ENCODE assay signal across 10 mouse cellular contexts in genomic region chr1:88586823-88587820, GRCm38 (mm10).
DNase-seq lines count a peak whose midpoint lies in the region; TF ChIP-seq lines count a peak whose summit lies in the region.
"Had no signal": no experiment of that assay in that cellular context is flagged by ENCODE, and none has a peak within 500 bp of the region (broad histone marks: within the 10 kb centered on the region; RNA-seq: fewer than 3 reads in every experiment).

No protein-coding gene starts in this region.

- H3K4me3 ChIP-seq in heart, adult 2 months = no peak overlapping the region
- H3K4me3 ChIP-seq: heart, embryonic 13.5 days; neural tube, embryonic 13.5 days had no signal

- no peak overlapping the region for H3K9ac ChIP-seq in heart, adult 2 months (ENCODE audit: low read depth, low read length)
- H3K9ac ChIP-seq: heart, embryonic 13.5 days; neural tube, embryonic 13.5 days had no signal

- no peak for TF ChIP-seq POLR2A in heart, adult 2 months (IDR thresholded peaks at IDR 0.05; ENCODE audit: insufficient read depth, low read depth, low read length)

- intact Hi-C loops in gastrocnemius, postnatal 14 days (cut with DNase I; ENCODE audit: low total_unique reads) = no loop called here
- intact Hi-C loops in heart, adult 2 months (cut with DNase I) = no loop called here

- peaks cover 3% of the 10 kb centered on the region for H3K4me1 ChIP-seq in heart, adult 2 months (ENCODE audit: control insufficient read depth, insufficient read depth, low read length)
- H3K4me1 ChIP-seq: neural tube, embryonic 13.5 days had no signal

- TF ChIP-seq EP300 in heart, adult 2 months (IDR thresholded peaks at IDR 0.05; ENCODE audit: insufficient read depth, low read depth, low read length) = 0 out of 2 replicates have a peak, but pooled peaks have one; percentile 48

- no peak for TF ChIP-seq CTCF in heart, adult 2 months (IDR thresholded peaks at IDR 0.05)

- H3K27ac ChIP-seq in heart, adult 2 months = no peak overlapping the region
- H3K27ac ChIP-seq: heart, embryonic 13.5 days; neural tube, embryonic 13.5 days had no signal

- WGBS in heart, adult 2 months = 58% methylated on average over 13 of the region's 13 CpGs

- H3K79me2 ChIP-seq in heart, adult 2 months (replicated peaks; ENCODE audit: control insufficient read depth, insufficient read depth, low read length) = no peaks in the 10 kb centered on the region

- no peaks in the 10 kb centered on the region for H3K27me3 ChIP-seq in heart, adult 2 months (ENCODE audit: control insufficient read depth, insufficient read depth, low read length)
- H3K27me3 ChIP-seq: heart, embryonic 13.5 days; neural tube, embryonic 13.5 days had no signal

- no peaks in the 10 kb centered on the region for H3K36me3 ChIP-seq in heart, adult 2 months (ENCODE audit: control insufficient read depth, insufficient read depth, low read length)
- H3K36me3 ChIP-seq: heart, embryonic 13.5 days; neural tube, embryonic 13.5 days had no signal

- DNase-seq in gastrocnemius, postnatal 25 days = peak; percentile 18
- no peak for DNase-seq in gastrocnemius, postnatal 14 days
- DNase-seq in CD4-positive, CD25-positive, alpha-beta regulatory T cell, adult 2 months (ENCODE audit: low read depth, low spot score) = peak; percentile 89
- DNase-seq in heart, adult 2 months = peak; percentile 25 to 51
- DNase-seq in lung, postnatal 14 days = peak; percentile 32
- peak; percentile 62 for DNase-seq in thymus, postnatal 4 days
- no peak for DNase-seq in layer of hippocampus, adult 18-20 months (ENCODE audit: low spot score in 2 of 2)
- DNase-seq in cerebellum, adult 11 months = no peak

Comparison
In these comparisons a context has a peak if more than half of its experiments do, and no peak if none do; other contexts are left out.
1. DNase-seq: peak in gastrocnemius, postnatal 25 days (single experiment), CD4-positive, CD25-positive, alpha-beta regulatory T cell, adult 2 months (single experiment), heart, adult 2 months (2 of 2), lung, postnatal 14 days (single experiment) and thymus, postnatal 4 days (single experiment); none in gastrocnemius, postnatal 14 days (single experiment), layer of hippocampus, adult 18-20 months (0 of 2) and cerebellum, adult 11 months (single experiment).